Mouse (Mus musculus): ENCODE data around the gene Itpr1. TPM values are rescaled to one million over a fixed set of nuclear protein-coding genes. Genes with fewer than 3 reads are reported as not detected.

The Itpr1 gene
- polyA plus RNA-seq, 1 experiment from 2014 or later, result 15.7 TPM

DNA sequence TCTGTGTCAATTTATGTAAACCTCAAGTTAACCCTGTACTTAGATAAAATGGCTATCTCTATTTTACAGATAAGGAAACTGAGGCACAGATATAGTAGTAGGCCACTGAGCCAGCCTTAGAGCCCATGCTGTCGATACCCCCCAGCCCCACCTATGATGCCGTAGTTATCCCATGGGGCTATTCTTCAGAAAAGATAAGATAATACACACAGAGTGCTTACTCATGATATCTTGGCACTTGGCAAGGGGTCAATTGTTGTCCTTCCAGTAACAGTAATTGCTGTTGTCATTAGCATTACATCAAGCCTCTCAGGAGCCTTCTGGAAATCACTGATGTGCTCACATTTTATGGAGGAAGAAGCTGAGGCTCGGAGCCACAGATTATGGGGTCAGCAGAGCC lies 259.9 kb downstream of the Itpr1 start:
- Histone ChIP-seq H3K27me3 (ENCODE audit: insufficient read depth, low read length) (no peaks in the 10 kb centered on the region), H3K9me3 (ENCODE audit: low read depth, low read length) (no peaks in the 10 kb centered on the region), H3K36me3 (ENCODE audit: insufficient read depth) (0 out of 2 replicates have a peak, but pooled peaks cover 7% of the 10 kb centered on the region), H3K4me3 (ENCODE audit: low read depth, low read length) (no peak overlapping the region), H3K4me2 (no peak overlapping the region), H3K9ac (no peak overlapping the region), H3K27ac (ENCODE audit: low read depth) (no peak overlapping the region), H3K4me1 (ENCODE audit: insufficient read depth) (0 out of 2 replicates have a peak, but pooled peaks cover 2% of the 10 kb centered on the region)
- ATAC-seq (ENCODE audit: insufficient read depth), result no peak
- no peak for DNase-seq
- no peak for TF ChIP-seq CTCF (IDR thresholded peaks at IDR 0.05; ENCODE audit: low read depth)
- 67% methylated on average over 3 of the region's 3 CpGs for WGBS

DNA sequence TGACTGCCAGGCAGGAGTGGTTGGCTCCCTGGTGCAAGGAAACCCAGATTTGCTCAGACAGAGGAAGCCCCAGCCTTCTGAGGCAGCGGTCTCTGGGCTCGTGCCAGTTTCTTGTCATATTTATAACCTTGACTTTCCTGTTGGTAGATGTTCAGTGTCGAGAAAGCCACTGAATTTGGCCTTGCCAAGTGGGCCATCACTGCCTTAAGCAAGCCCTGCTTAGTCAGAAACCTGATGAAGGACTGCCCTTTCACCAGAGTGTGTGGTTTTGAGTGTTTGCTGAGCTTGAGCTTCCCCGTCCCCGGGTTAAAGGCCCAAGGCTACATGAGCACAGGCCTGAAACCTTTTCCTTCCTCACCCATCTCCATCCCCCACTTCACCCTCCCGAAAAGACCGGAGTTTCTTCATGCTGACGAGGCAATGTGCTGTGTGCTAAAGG lies 263.9 kb downstream of the Itpr1 start:
- 0 out of 2 replicates have a peak, but pooled peaks cover 2% of the 10 kb centered on the region for H3K4me1 ChIP-seq (ENCODE audit: insufficient read depth)
- WGBS, result 58% methylated on average over 8 of the region's 8 CpGs
- H3K9me3 ChIP-seq (ENCODE audit: low read depth, low read length), result no peaks in the 10 kb centered on the region
- no peak overlapping the region for H3K9ac ChIP-seq
- H3K4me2 ChIP-seq, result no peak overlapping the region
- no peak for TF ChIP-seq CTCF (IDR thresholded peaks at IDR 0.05; ENCODE audit: low read depth)
- H3K4me3 ChIP-seq (ENCODE audit: low read depth, low read length), result no peak overlapping the region
- 0 out of 2 replicates have a peak overlapping the region, but pooled peaks have one; percentile 13 for H3K27ac ChIP-seq (ENCODE audit: low read depth)
- ATAC-seq (ENCODE audit: insufficient read depth) (no peak), DNase-seq (peak; percentile 67)
- 0 out of 2 replicates have a peak, but pooled peaks cover 14% of the 10 kb centered on the region for H3K36me3 ChIP-seq (ENCODE audit: insufficient read depth)
- no peaks in the 10 kb centered on the region for H3K27me3 ChIP-seq (ENCODE audit: insufficient read depth, low read length)

GRCm38 (mm10) chr6:108477602-108478001 lies 264.7 kb downstream of the Itpr1 start:
- Histone ChIP-seq H3K4me3 (ENCODE audit: low read depth, low read length) (no peak overlapping the region), H3K4me1 (ENCODE audit: insufficient read depth) (0 out of 2 replicates have a peak, but pooled peaks cover 2% of the 10 kb centered on the region), H3K4me2 (no peak overlapping the region), H3K27me3 (ENCODE audit: insufficient read depth, low read length) (no peaks in the 10 kb centered on the region), H3K36me3 (ENCODE audit: insufficient read depth) (0 out of 2 replicates have a peak, but pooled peaks cover 14% of the 10 kb centered on the region), H3K9ac (no peak overlapping the region), H3K9me3 (ENCODE audit: low read depth, low read length) (no peaks in the 10 kb centered on the region), H3K27ac (ENCODE audit: low read depth) (0 out of 2 replicates have a peak overlapping the region, but pooled peaks have one; percentile 13)
- WGBS, result 87% methylated on average over 6 of the region's 6 CpGs
- no peak for ATAC-seq (ENCODE audit: insufficient read depth)
- DNase-seq, result no peak
- no peak for TF ChIP-seq CTCF (IDR thresholded peaks at IDR 0.05; ENCODE audit: low read depth)

GRCm38 (mm10) chr6:108481190-108481589 lies 268.3 kb downstream of the Itpr1 start:
- Histone ChIP-seq H3K27ac (ENCODE audit: low read depth) (no peak overlapping the region), H3K4me2 (no peak overlapping the region), H3K36me3 (ENCODE audit: insufficient read depth) (peaks cover 11% of the 10 kb centered on the region; the same call in 1 of the 2 replicates), H3K9me3 (ENCODE audit: low read depth, low read length) (no peaks in the 10 kb centered on the region), H3K27me3 (ENCODE audit: insufficient read depth, low read length) (no peaks in the 10 kb centered on the region), H3K4me1 (ENCODE audit: insufficient read depth) (0 out of 2 replicates have a peak, but pooled peaks cover 2% of the 10 kb centered on the region), H3K9ac (no peak overlapping the region), H3K4me3 (ENCODE audit: low read depth, low read length) (no peak overlapping the region)
- TF ChIP-seq CTCF (IDR thresholded peaks at IDR 0.05; ENCODE audit: low read depth), result no peak
- DNase-seq (no peak), ATAC-seq (ENCODE audit: insufficient read depth) (no peak)
- 72% methylated on average over 4 of the region's 4 CpGs for WGBS

DNA sequence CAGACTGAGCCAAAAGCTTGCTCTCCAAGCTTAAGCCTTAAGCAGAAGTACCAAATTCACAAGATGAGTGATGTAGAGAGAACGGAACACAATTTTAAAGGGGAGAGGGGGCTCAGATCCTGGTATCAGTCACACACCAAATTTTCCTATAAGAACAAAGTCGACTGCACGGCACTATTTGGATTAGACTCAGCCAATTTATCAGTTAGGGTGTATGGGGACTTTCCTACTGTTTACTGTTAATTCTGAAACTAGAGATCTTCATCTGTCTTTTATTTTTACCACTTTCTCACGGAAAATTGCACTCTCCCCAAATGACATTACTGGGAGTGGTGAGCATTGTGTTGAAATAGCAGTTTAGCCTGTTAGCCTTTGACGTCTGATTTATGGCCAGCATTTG lies 269.6 kb downstream of the Itpr1 start:
- ATAC-seq (ENCODE audit: insufficient read depth), result no peak

GRCm38 (mm10) chr6:108486212-108486992 lies 273.5 kb downstream of the Itpr1 start:
- H3K9ac ChIP-seq, result no peak overlapping the region
- no peaks in the 10 kb centered on the region for H3K9me3 ChIP-seq (ENCODE audit: low read depth, low read length)
- no peak for TF ChIP-seq CTCF (IDR thresholded peaks at IDR 0.05; ENCODE audit: low read depth)
- H3K4me1 ChIP-seq (ENCODE audit: insufficient read depth), result no peaks in the 10 kb centered on the region
- no peak overlapping the region for H3K4me2 ChIP-seq
- peaks cover 29% of the 10 kb centered on the region for H3K36me3 ChIP-seq (ENCODE audit: insufficient read depth)
- no peak overlapping the region for H3K27ac ChIP-seq (ENCODE audit: low read depth)
- 75% methylated on average over 7 of the region's 7 CpGs for WGBS
- no peaks in the 10 kb centered on the region for H3K27me3 ChIP-seq (ENCODE audit: insufficient read depth, low read length)
- no peak for DNase-seq
- no peak for ATAC-seq (ENCODE audit: insufficient read depth)
- H3K4me3 ChIP-seq (ENCODE audit: low read depth, low read length), result no peak overlapping the region

More for the DNA sequence above, 269.6 kb downstream of the Itpr1 start:
- no peak for TF ChIP-seq CTCF (IDR thresholded peaks at IDR 0.05; ENCODE audit: low read depth)
- Histone ChIP-seq H3K36me3 (ENCODE audit: insufficient read depth) (peaks cover 11% of the 10 kb centered on the region; the same call in 1 of the 2 replicates), H3K9ac (no peak overlapping the region), H3K27me3 (ENCODE audit: insufficient read depth, low read length) (no peaks in the 10 kb centered on the region), H3K9me3 (ENCODE audit: low read depth, low read length) (no peaks in the 10 kb centered on the region), H3K4me3 (ENCODE audit: low read depth, low read length) (no peak overlapping the region), H3K27ac (ENCODE audit: low read depth) (no peak overlapping the region), H3K4me1 (ENCODE audit: insufficient read depth) (no peaks in the 10 kb centered on the region), H3K4me2 (no peak overlapping the region)
- 88% methylated on average over 5 of the region's 5 CpGs for WGBS
- no peak for DNase-seq

- H3K9me3 ChIP-seq (ENCODE audit: low read depth, low read length), result no peaks in the 10 kb centered on the region
- no peak overlapping the region for H3K4me2 ChIP-seq
- H3K36me3 ChIP-seq (ENCODE audit: insufficient read depth), result peaks cover 28% of the 10 kb centered on the region
- H3K4me3 ChIP-seq (ENCODE audit: low read depth, low read length), result no peak overlapping the region
- DNase-seq (peak; percentile 21), ATAC-seq (ENCODE audit: insufficient read depth) (no peak)
- H3K27me3 ChIP-seq (ENCODE audit: insufficient read depth, low read length), result no peaks in the 10 kb centered on the region
- H3K9ac ChIP-seq, result no peak overlapping the region
- H3K27ac ChIP-seq (ENCODE audit: low read depth), result no peak overlapping the region
- TF ChIP-seq CTCF (IDR thresholded peaks at IDR 0.05; ENCODE audit: low read depth), result no peak
- no peaks in the 10 kb centered on the region for H3K4me1 ChIP-seq (ENCODE audit: insufficient read depth)
- WGBS, result 25% methylated on average over 10 of the region's 10 CpGs
These were observed 274.5 kb downstream of the Itpr1 start for GRCm38 (mm10) chr6:108487300-108487835.
